Mouse (Mus musculus): ENCODE results near the gene Fcho2.

GRCm38 (mm10) chr13:98804480-98804879, 10.8 kb downstream of the Fcho2 start:
- no peak for TF ChIP-seq EP300 (IDR thresholded peaks at IDR 0.05)
- no peak for TF ChIP-seq CTCF (IDR thresholded peaks at IDR 0.05)

Measured in lung, postnatal 0 days (tissue).